Mouse (Mus musculus) kidney, embryonic 16.5 days (tissue): ENCODE measurements around the gene Pbx4. TPM values are rescaled to one million over a fixed set of nuclear protein-coding genes. Genes with fewer than 3 reads are reported as not detected.

ENCODE experiments used
- ATAC-seq: fragments of 200-750 bp; cut with Nextera tagmentation; 2 replicates; pipeline ENCODE4 v1.8.0; 2017; ENCODE audit warnings: moderate TSS enrichment; ENCODE audit not compliant: low FRiP score, low TSS enrichment
- H3K27ac ChIP-seq: fragments of 300-500 bp; sonication (generic); 2 replicates; pipeline ENCODE4 v1.5.1; 2014; ENCODE audit warnings: low read length
- H3K27me3 ChIP-seq: fragments of 300-500 bp; sonication (generic); 2 replicates; pipeline ENCODE4 v1.6.1; 2014; ENCODE audit warnings: low read length, control low read depth, mixed read lengths; ENCODE audit not compliant: insufficient read depth
- H3K36me3 ChIP-seq: fragments of 300-500 bp; sonication (generic); 2 replicates; pipeline ENCODE4 v1.6.1; 2014; ENCODE audit warnings: low read length, control low read depth, mixed read lengths; ENCODE audit not compliant: insufficient read depth
- H3K4me1 ChIP-seq: fragments of 300-500 bp; sonication (generic); 2 replicates; pipeline ENCODE4 v1.6.1; 2014; ENCODE audit warnings: low read length, control low read depth, mixed read lengths; ENCODE audit not compliant: insufficient read depth
- H3K4me2 ChIP-seq: fragments of 300-500 bp; sonication (generic); replicated peaks from 2 replicates; pipeline ENCODE4 v1.6.1; 2014; ENCODE audit warnings: low read depth, low read length
- H3K4me3 ChIP-seq: fragments of 300-500 bp; sonication (generic); 2 replicates; pipeline ENCODE4 v1.5.1; 2014; ENCODE audit warnings: mild to moderate bottlenecking, low read length
- H3K9ac ChIP-seq: fragments of 300-500 bp; sonication (generic); replicated peaks from 2 replicates; pipeline ENCODE4 v1.6.1; 2014; ENCODE audit warnings: low read length
- H3K9me3 ChIP-seq: fragments of 300-500 bp; sonication (generic); 2 replicates; pipeline ENCODE4 v1.6.1; 2016; ENCODE audit warnings: low read length, control low read depth
- WGBS: fragments of 180-500 bp; shearing (Covaris S2); extraction: QIAGEN DNeasy Blood & Tissue Kit; methylation state at CpG from one replicate; pipeline ENCODE4 v1.1.7; 2014; 5-methylcytosine and 5-hydroxymethylcytosine counted together
- polyA plus RNA-seq: library from polyadenylated mRNA; unstranded; fragments of >200 nt; fragmentation: Nextera tagmentation; extraction: Ambion mirVana; gene quantifications from 2 replicates; pipeline ENCODE4 v1.2.1, GENCODE M21; 2015

Gene Pbx4
- polyA plus RNA-seq, 1 experiment from 2014 or later: 9.3 TPM

- no peaks in the 10 kb centered on the region for H3K36me3 ChIP-seq
- peak overlapping the region; percentile 22; the same call in 1 of the 2 replicates for H3K9ac ChIP-seq
- H3K4me1 ChIP-seq: peaks cover 29% of the 10 kb centered on the region
- ATAC-seq: peak; percentile 29
- no peaks in the 10 kb centered on the region for H3K9me3 ChIP-seq
- peaks cover 76% of the 10 kb centered on the region for H3K27me3 ChIP-seq
- WGBS: 3% methylated on average over 24 of the region's 24 CpGs
- H3K27ac ChIP-seq: no peak overlapping the region
- H3K4me2 ChIP-seq: peak overlapping the region; percentile 49
- H3K4me3 ChIP-seq: peak overlapping the region; percentile 41
Measured at GRCm38 (mm10) chr8:69888244-69888866, 56.1 kb downstream of the Pbx4 start.

GRCm38 (mm10) chr8:69888902-69889301 lies 56.6 kb downstream of the Pbx4 start:
- peak overlapping the region; percentile 41 for H3K4me3 ChIP-seq
- H3K9ac ChIP-seq: no peak overlapping the region
- peaks cover 71% of the 10 kb centered on the region for H3K27me3 ChIP-seq
- no peaks in the 10 kb centered on the region for H3K9me3 ChIP-seq
- 1% methylated on average over 32 of the region's 32 CpGs for WGBS
- peak; percentile 32 for ATAC-seq
- H3K27ac ChIP-seq: no peak overlapping the region
- peaks cover 4% of the 10 kb centered on the region; the same call in 1 of the 2 replicates for H3K36me3 ChIP-seq
- peaks cover 29% of the 10 kb centered on the region for H3K4me1 ChIP-seq
- H3K4me2 ChIP-seq: peak overlapping the region; percentile 49

- H3K9me3 ChIP-seq: no peaks in the 10 kb centered on the region
- H3K27me3 ChIP-seq: peaks cover 52% of the 10 kb centered on the region
- H3K36me3 ChIP-seq: peaks cover 7% of the 10 kb centered on the region; the same call in 1 of the 2 replicates
- no peak overlapping the region for H3K4me3 ChIP-seq
- H3K4me2 ChIP-seq: no peak overlapping the region
- no peak overlapping the region for H3K27ac ChIP-seq
- no peak overlapping the region for H3K9ac ChIP-seq
- H3K4me1 ChIP-seq: peaks cover 29% of the 10 kb centered on the region
- WGBS: 38% methylated on average over 19 of the region's 19 CpGs
- no peak for ATAC-seq
Measured at GRCm38 (mm10) chr8:69890813-69891241, 58.5 kb downstream of the Pbx4 start.

GRCm38 (mm10) chr8:69893863-69894262 lies 61.6 kb downstream of the Pbx4 start:
- 39% methylated on average over 17 of the region's 17 CpGs for WGBS
- Histone ChIP-seq H3K9me3 (no peaks in the 10 kb centered on the region), H3K4me1 (peaks cover 6% of the 10 kb centered on the region), H3K27ac (no peak overlapping the region), H3K4me2 (no peak overlapping the region), H3K27me3 (peaks cover 21% of the 10 kb centered on the region), H3K4me3 (no peak overlapping the region), H3K36me3 (peaks cover 15% of the 10 kb centered on the region; the same call in 1 of the 2 replicates), H3K9ac (no peak overlapping the region)
- no peak for ATAC-seq

- WGBS: 66% methylated on average over 6 of the region's 6 CpGs
- Histone ChIP-seq H3K4me1 (peaks cover 6% of the 10 kb centered on the region), H3K27ac (no peak overlapping the region), H3K4me3 (no peak overlapping the region), H3K27me3 (peaks cover 11% of the 10 kb centered on the region), H3K9ac (no peak overlapping the region), H3K36me3 (peaks cover 19% of the 10 kb centered on the region; the same call in 1 of the 2 replicates), H3K9me3 (no peaks in the 10 kb centered on the region), H3K4me2 (no peak overlapping the region)
- no peak for ATAC-seq
Measured at GRCm38 (mm10) chr8:69894836-69895332, 62.6 kb downstream of the Pbx4 start.

GRCm38 (mm10) chr8:69895772-69896451 lies 63.6 kb downstream of the Pbx4 start:
- no peak overlapping the region for H3K4me3 ChIP-seq
- 61% methylated on average over 4 of the region's 4 CpGs for WGBS
- peaks cover 19% of the 10 kb centered on the region; the same call in 1 of the 2 replicates for H3K36me3 ChIP-seq
- no peak overlapping the region for H3K4me2 ChIP-seq
- H3K27me3 ChIP-seq: peaks cover under 1% of the 10 kb centered on the region
- no peaks in the 10 kb centered on the region for H3K9me3 ChIP-seq
- H3K9ac ChIP-seq: no peak overlapping the region
- ATAC-seq: no peak
- H3K27ac ChIP-seq: no peak overlapping the region
- peaks cover 16% of the 10 kb centered on the region for H3K4me1 ChIP-seq

- Histone ChIP-seq H3K9ac (no peak overlapping the region), H3K4me2 (no peak overlapping the region), H3K27me3 (no peaks in the 10 kb centered on the region), H3K9me3 (no peaks in the 10 kb centered on the region), H3K4me1 (peaks cover 26% of the 10 kb centered on the region), H3K36me3 (peaks cover 19% of the 10 kb centered on the region; the same call in 1 of the 2 replicates), H3K4me3 (no peak overlapping the region), H3K27ac (no peak overlapping the region)
- WGBS: 88% methylated on average over 6 of the region's 6 CpGs
- ATAC-seq: no peak
Measured at GRCm38 (mm10) chr8:69897857-69898256, 65.6 kb downstream of the Pbx4 start.

- no peaks in the 10 kb centered on the region for H3K27me3 ChIP-seq
- no peak overlapping the region for H3K4me3 ChIP-seq
- H3K4me2 ChIP-seq: 0 out of 2 replicates have a peak overlapping the region, but pooled peaks have one; percentile 88
- H3K9ac ChIP-seq: no peak overlapping the region
- peaks cover 39% of the 10 kb centered on the region for H3K4me1 ChIP-seq
- H3K27ac ChIP-seq: no peak overlapping the region
- no peaks in the 10 kb centered on the region for H3K9me3 ChIP-seq
- H3K36me3 ChIP-seq: peaks cover 12% of the 10 kb centered on the region; the same call in 1 of the 2 replicates
- WGBS: 88% methylated on average over 2 of the region's 2 CpGs
- no peak for ATAC-seq
Measured at GRCm38 (mm10) chr8:69899876-69900275, 67.6 kb downstream of the Pbx4 start.

GRCm38 (mm10) chr8:69900895-69901451 lies 68.7 kb downstream of the Pbx4 start:
- peaks cover 11% of the 10 kb centered on the region; the same call in 1 of the 2 replicates for H3K36me3 ChIP-seq
- H3K4me3 ChIP-seq: peak overlapping the region; percentile 83
- WGBS: 14% methylated on average over 12 of the region's 12 CpGs
- peak overlapping the region; percentile 87 for H3K9ac ChIP-seq
- no peaks in the 10 kb centered on the region for H3K27me3 ChIP-seq
- no peak for ATAC-seq
- H3K9me3 ChIP-seq: no peaks in the 10 kb centered on the region
- peak overlapping the region; percentile 94 for H3K27ac ChIP-seq
- H3K4me1 ChIP-seq: peaks cover 39% of the 10 kb centered on the region
- peak overlapping the region; percentile 88 for H3K4me2 ChIP-seq
